Mouse (Mus musculus) intestine, postnatal 0 days (tissue): ENCODE measurements at regions not wholly inside any gene's neighbourhood (a gene's known extent, or its start where the extent isn't known, plus 50 kb on each side); places are given as distances from the start of the nearest gene placed in this dataset.

Source experiments
- ATAC-seq: fragments of 200-750 bp; cut with Nextera tagmentation; 2 replicates; pipeline ENCODE4 v1.8.0; 2017; ENCODE audit warnings: mild to moderate bottlenecking, moderate TSS enrichment, moderate library complexity
- H3K27ac ChIP-seq: fragments of 300-500 bp; sonication (generic); 2 replicates; pipeline ENCODE4 v1.5.1; 2014; ENCODE audit warnings: mild to moderate bottlenecking, low read depth, low read length, moderate library complexity
- H3K27me3 ChIP-seq: fragments of 300-500 bp; sonication (generic); replicated peaks from 2 replicates; pipeline ENCODE4 v1.6.1; 2014; ENCODE audit warnings: low read length, mixed read lengths; ENCODE audit not compliant: control insufficient read depth, insufficient read depth
- H3K36me3 ChIP-seq: fragments of 300-500 bp; sonication (generic); 2 replicates; pipeline ENCODE4 v1.6.1; 2014; ENCODE audit warnings: mild to moderate bottlenecking, moderate library complexity; ENCODE audit not compliant: control insufficient read depth, insufficient read depth
- H3K4me1 ChIP-seq: fragments of 300-500 bp; sonication (generic); replicated peaks from 2 replicates; pipeline ENCODE4 v1.6.1; 2014; ENCODE audit warnings: antibody characterized with exemption, low read length, mixed read lengths; ENCODE audit not compliant: control insufficient read depth, insufficient read depth
- H3K4me2 ChIP-seq: fragments of 300-500 bp; sonication (generic); replicated peaks from 2 replicates; pipeline ENCODE4 v1.6.1; 2014; ENCODE audit warnings: low read depth, mild to moderate bottlenecking, moderate library complexity
- H3K4me3 ChIP-seq: fragments of 300-500 bp; sonication (generic); 2 replicates; pipeline ENCODE4 v1.5.1; 2014; ENCODE audit warnings: low read depth, low read length
- H3K9ac ChIP-seq: fragments of 300-500 bp; sonication (generic); 2 replicates; pipeline ENCODE4 v1.6.1; 2014; ENCODE audit warnings: mild to moderate bottlenecking, low read depth, low read length
- H3K9me3 ChIP-seq: fragments of 300-500 bp; sonication (generic); 2 replicates; pipeline ENCODE4 v1.6.1; 2016; ENCODE audit warnings: mixed run types; ENCODE audit not compliant: control insufficient read depth
- CTCF ChIP-seq: sonication (generic); IDR thresholded peaks from 2 replicates; pipeline ENCODE4 v1.5.1; 2016; ENCODE audit warnings: low read depth, mild to moderate bottlenecking, control low read depth, antibody characterized with exemption, moderate library complexity
- WGBS: fragments of 180-500 bp; shearing (Covaris S2); extraction: QIAGEN DNeasy Blood & Tissue Kit; methylation state at CpG from one replicate; pipeline ENCODE4 v1.1.7; 2014; 5-methylcytosine and 5-hydroxymethylcytosine counted together

- WGBS: 75% methylated on average over 4 of the region's 4 CpGs
- Histone ChIP-seq H3K36me3 (no peaks in the 10 kb centered on the region), H3K27me3 (no peaks in the 10 kb centered on the region), H3K4me2 (no peak overlapping the region), H3K9me3 (no peaks in the 10 kb centered on the region), H3K9ac (no peak overlapping the region), H3K4me3 (no peak overlapping the region), H3K27ac (no peak overlapping the region), H3K4me1 (no peaks in the 10 kb centered on the region)
- no peak for ATAC-seq
- no peak for TF ChIP-seq CTCF
These were observed 122.9 kb upstream of the Arhgap18 start for GRCm38 (mm10) chr10:26630196-26630760.

GRCm38 (mm10) chr10:26632266-26632665 is 121.0 kb upstream of the Arhgap18 start:
- Histone ChIP-seq H3K27me3 (no peaks in the 10 kb centered on the region), H3K27ac (no peak overlapping the region), H3K9ac (no peak overlapping the region), H3K4me2 (no peak overlapping the region), H3K36me3 (no peaks in the 10 kb centered on the region), H3K9me3 (no peaks in the 10 kb centered on the region), H3K4me3 (no peak overlapping the region), H3K4me1 (no peaks in the 10 kb centered on the region)
- 90% methylated on average over 5 of the region's 5 CpGs for WGBS
- no peak for TF ChIP-seq CTCF
- ATAC-seq: no peak

DNA sequence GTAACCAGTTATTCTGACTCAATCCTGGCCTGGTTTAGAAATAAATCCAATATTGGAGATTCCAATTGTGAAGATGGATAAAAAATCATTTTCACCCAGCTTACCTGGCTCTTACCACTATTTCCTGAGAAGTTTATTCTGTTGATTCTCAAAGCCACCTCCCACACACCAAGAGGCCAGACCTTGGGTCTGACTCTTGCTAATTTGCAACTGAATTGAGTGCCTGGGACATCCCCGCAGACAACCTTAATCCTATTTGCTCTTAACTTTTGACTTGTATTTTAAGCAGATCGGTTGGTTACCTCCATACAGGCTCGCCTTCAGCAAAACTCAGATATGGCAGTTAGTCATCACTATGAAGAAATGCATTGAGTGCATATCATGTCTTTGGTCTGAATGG is 115.8 kb upstream of the Arhgap18 start:
- H3K36me3 ChIP-seq: no peaks in the 10 kb centered on the region
- TF ChIP-seq CTCF: no peak
- no peaks in the 10 kb centered on the region for H3K9me3 ChIP-seq
- H3K27ac ChIP-seq: no peak overlapping the region
- H3K4me1 ChIP-seq: no peaks in the 10 kb centered on the region
- no peak overlapping the region for H3K4me2 ChIP-seq
- no peak overlapping the region for H3K4me3 ChIP-seq
- WGBS: 73% methylated on average over 3 of the region's 3 CpGs
- H3K27me3 ChIP-seq: no peaks in the 10 kb centered on the region
- no peak for ATAC-seq
- no peak overlapping the region for H3K9ac ChIP-seq

DNA sequence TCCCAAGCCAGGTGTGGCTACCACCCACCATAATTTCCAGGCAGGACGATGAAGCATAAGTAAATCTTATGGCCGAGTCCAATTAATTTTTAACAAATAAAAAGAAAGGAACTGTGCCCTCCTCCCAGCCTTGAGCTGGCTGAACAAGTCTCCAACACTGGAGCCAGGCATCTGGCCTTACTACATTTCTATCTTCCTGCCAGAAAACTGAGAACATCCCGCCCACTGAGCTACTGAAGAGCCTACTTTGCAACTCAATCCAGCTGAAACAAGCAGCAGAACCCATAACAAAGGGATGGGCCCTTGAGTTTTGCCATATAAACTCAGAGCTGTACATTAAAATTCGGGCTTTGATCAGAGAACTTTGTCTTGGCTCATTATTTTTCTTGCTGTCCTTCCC is 115.2 kb upstream of the Arhgap18 start:
- Histone ChIP-seq H3K9ac (no peak overlapping the region), H3K36me3 (no peaks in the 10 kb centered on the region), H3K9me3 (no peaks in the 10 kb centered on the region), H3K4me2 (no peak overlapping the region), H3K27ac (no peak overlapping the region), H3K27me3 (no peaks in the 10 kb centered on the region), H3K4me1 (no peaks in the 10 kb centered on the region), H3K4me3 (no peak overlapping the region)
- WGBS: 68% methylated on average over 4 of the region's 4 CpGs
- no peak for TF ChIP-seq CTCF
- ATAC-seq: no peak

DNA sequence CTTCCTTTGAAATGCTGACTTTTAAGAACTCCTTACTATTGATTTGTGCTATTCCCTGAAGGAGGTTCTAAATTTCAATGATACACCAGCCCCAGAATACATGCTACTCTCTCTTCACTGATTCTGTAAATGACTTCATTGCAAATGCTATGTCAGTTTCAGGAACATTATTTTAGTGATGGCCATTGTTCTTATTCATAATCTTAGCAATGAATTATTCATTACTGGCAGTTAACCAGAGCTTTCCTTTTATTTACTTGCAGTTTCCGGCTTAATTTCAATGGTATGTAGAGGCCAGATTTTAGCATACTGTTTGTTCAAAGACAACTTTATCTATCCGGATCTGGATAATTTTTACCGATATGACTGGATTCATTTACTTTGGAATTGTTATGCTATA is 114.1 kb upstream of the Arhgap18 start:
- H3K9ac ChIP-seq: no peak overlapping the region
- no peaks in the 10 kb centered on the region for H3K36me3 ChIP-seq
- no peaks in the 10 kb centered on the region for H3K4me1 ChIP-seq
- no peaks in the 10 kb centered on the region for H3K9me3 ChIP-seq
- ATAC-seq: no peak
- WGBS: 72% methylated on average over 3 of the region's 3 CpGs
- H3K4me3 ChIP-seq: no peak overlapping the region
- H3K27me3 ChIP-seq: no peaks in the 10 kb centered on the region
- no peak overlapping the region for H3K27ac ChIP-seq
- H3K4me2 ChIP-seq: no peak overlapping the region
- TF ChIP-seq CTCF: no peak

DNA sequence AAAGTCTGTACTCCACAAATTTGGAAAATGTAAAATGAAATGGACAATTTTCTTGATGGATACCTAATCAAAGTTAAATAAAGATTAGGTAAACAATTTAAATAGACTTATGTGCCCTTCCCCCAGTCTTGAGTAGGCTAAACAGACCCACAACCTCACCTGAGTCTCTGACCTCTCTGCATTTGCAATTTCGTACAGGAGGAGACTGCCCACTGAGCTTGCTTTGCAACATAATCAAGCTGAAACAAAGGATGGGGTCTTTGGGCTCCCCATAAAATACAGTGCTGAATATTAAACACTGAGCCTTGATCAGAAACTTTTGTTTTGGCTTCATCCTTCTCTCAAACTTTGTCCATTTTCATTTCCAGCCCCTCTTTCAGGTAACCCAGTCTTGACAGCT is 100.1 kb upstream of the Arhgap18 start:
- 61% methylated on average over 1 of the region's 1 CpGs for WGBS
- H3K9ac ChIP-seq: no peak overlapping the region

DNA sequence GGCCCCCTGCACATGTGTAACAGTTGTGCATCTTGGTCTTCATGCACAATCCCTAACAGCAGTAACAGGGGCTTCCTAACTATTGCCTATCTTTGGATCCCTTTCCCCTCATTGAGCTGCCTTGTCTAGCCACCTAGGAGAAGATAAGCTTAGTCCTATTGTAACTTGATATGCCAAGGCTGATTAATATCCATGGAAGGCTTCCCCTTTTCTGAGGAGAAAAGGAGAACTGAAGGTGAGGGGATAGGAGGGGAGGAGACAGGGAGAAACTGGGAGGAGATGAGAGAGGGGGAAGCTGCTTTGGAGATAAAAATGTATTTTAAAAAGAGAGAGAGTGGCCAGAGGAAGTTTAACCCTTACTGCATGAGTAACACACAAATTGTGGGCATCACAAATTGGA is 89.0 kb upstream of the Arhgap18 start:
- TF ChIP-seq CTCF: no peak
- H3K4me2 ChIP-seq: no peak overlapping the region
- H3K4me3 ChIP-seq: no peak overlapping the region
- H3K4me1 ChIP-seq: no peaks in the 10 kb centered on the region
- H3K27ac ChIP-seq: no peak overlapping the region
- ATAC-seq: no peak
- H3K27me3 ChIP-seq: no peaks in the 10 kb centered on the region
- no peaks in the 10 kb centered on the region for H3K36me3 ChIP-seq
- no peak overlapping the region for H3K9ac ChIP-seq
- H3K9me3 ChIP-seq: no peaks in the 10 kb centered on the region

More for the DNA sequence above, 100.1 kb upstream of the Arhgap18 start:
- no peak for TF ChIP-seq CTCF
- Histone ChIP-seq H3K36me3 (no peaks in the 10 kb centered on the region), H3K27ac (no peak overlapping the region), H3K9me3 (no peaks in the 10 kb centered on the region), H3K4me3 (no peak overlapping the region), H3K4me2 (no peak overlapping the region), H3K4me1 (no peaks in the 10 kb centered on the region), H3K27me3 (no peaks in the 10 kb centered on the region)
- ATAC-seq: no peak
